23 mouse cellular contexts compared by ENCODE assay signal in the genomic region with DNA sequence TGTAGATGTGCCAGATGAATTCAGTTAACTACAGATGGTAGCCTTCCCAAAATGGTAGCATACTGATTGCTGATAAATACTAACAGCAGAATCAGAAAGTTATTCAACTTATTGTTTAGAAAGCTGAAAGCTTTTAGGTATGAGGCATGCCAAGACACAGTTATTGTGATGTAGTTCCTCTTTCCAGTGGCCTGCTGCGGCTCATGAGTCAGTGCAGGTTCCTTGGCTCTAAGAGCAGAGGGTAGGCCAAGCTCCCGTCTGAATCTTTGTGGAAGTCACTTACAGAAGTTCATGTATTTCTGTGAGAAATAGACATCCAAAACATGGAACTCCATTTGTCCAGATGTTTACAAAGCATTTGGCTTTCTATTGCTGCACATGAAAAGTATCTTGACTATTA. TPM values are rescaled to one million over a fixed set of nuclear protein-coding genes. Genes with fewer than 3 reads are reported as not detected.
A peak's percentile ranks its signal among the peaks of the same experiment; 100 is the strongest.
DNase-seq lines count a peak whose midpoint lies in the region; ATAC-seq and TF ChIP-seq lines count a peak whose summit lies in the region.
"Had no signal": no experiment of that assay in that cellular context is flagged by ENCODE, and none has a peak within 500 bp of the region (broad histone marks: within the 10 kb centered on the region; RNA-seq: fewer than 3 reads in every experiment).

No protein-coding gene starts in this region.

- no peaks in the 10 kb centered on the region for H3K27me3 ChIP-seq in CH12.LX (replicated peaks)
- H3K27me3 ChIP-seq in splenic B cell, adult 2 months (ENCODE audit: control insufficient read depth, insufficient read depth, low read length, poor library complexity, severe bottlenecking): no peaks in the 10 kb centered on the region
- H3K27me3 ChIP-seq in midbrain, embryonic 16.5 days (ENCODE audit: control insufficient read depth, insufficient read depth, low read depth, low read length): no peaks in the 10 kb centered on the region
- H3K27me3 ChIP-seq: forebrain, embryonic 13.5 days; intestine, embryonic 15.5 days had no signal

- no peak for TF ChIP-seq POLR2A in CH12.LX (IDR thresholded peaks at IDR 0.05; ENCODE audit: low read depth, low read length)

- no peak overlapping the region for H3K4me3 ChIP-seq in CH12.LX (replicated peaks in 1 of 3; ENCODE audit: low read depth in 2 of 3, low read length in 2 of 3, poor library complexity in 1 of 3)
- no peak overlapping the region for H3K4me3 ChIP-seq in midbrain, embryonic 16.5 days (ENCODE audit: low read depth, low read length)
- H3K4me3 ChIP-seq: forebrain, embryonic 10.5 days; forebrain, embryonic 13.5 days; intestine, embryonic 15.5 days had no signal

- H3K4me2 ChIP-seq in CH12.LX (ENCODE audit: insufficient read depth, low read depth, poor library complexity, severe bottlenecking): no peak overlapping the region
- no peak overlapping the region for H3K4me2 ChIP-seq in midbrain, embryonic 16.5 days (ENCODE audit: low read length)
- H3K4me2 ChIP-seq: forebrain, embryonic 13.5 days; heart, embryonic 11.5 days; hindbrain, embryonic 14.5 days; intestine, embryonic 15.5 days had no signal

- no peak overlapping the region for H3K27ac ChIP-seq in CH12.LX (ENCODE audit: insufficient read depth, low read depth)
- no peak overlapping the region for H3K27ac ChIP-seq in midbrain, embryonic 16.5 days (ENCODE audit: low read length)
- H3K27ac ChIP-seq: forebrain, embryonic 10.5 days; forebrain, embryonic 13.5 days; hindbrain, embryonic 14.5 days; intestine, embryonic 15.5 days had no signal

- no peaks in the 10 kb centered on the region for H3K79me2 ChIP-seq in CH12.LX (replicated peaks; ENCODE audit: control insufficient read depth, extremely low read depth, insufficient read depth, poor library complexity, severe bottlenecking)

- 96% methylated on average over 2 of the region's 2 CpGs for WGBS in midbrain, embryonic 16.5 days

- in situ Hi-C loops in CH12.LX (cut with MboI; ENCODE audit: low pct_ligation_motif_present, low pct_unique_long_range_greater_than_20kb, low sequenced_read_pairs): loop anchor here (25.0 kb wide), 1 partner anchor 425 kb away; no protein-coding TSS in a partner anchor

- DNase-seq in CH12.LX (ENCODE audit: extremely low read depth): peak; percentile 52
- peak; percentile 34 for DNase-seq in MEL-GATA-1-ER (ENCODE audit: extremely low read depth, low read depth)
- peak; percentile 16 for DNase-seq in splenic B cell, adult 2 months (ENCODE audit: low read depth, low spot score)
- DNase-seq in thymus, postnatal 4 days: no peak
- DNase-seq: adrenal gland, adult 8-10 months; adrenal gland, postnatal 25 days; cerebellum, adult 11-12 months; cerebellum, adult 8-10 months; cerebellum, postnatal 10 days; cerebellum, postnatal 36 days; gastrocnemius, postnatal 25 days; heart, postnatal 36 days; kidney, adult 11 months had no signal

- no peak for TF ChIP-seq RAD21 in CH12.LX (IDR thresholded peaks at IDR 0.05; ENCODE audit: low read depth, low read length)

- no peak for TF ChIP-seq EP300 in CH12.LX (IDR thresholded peaks at IDR 0.05; ENCODE audit: low read length)

- H3K4me1 ChIP-seq in CH12.LX (ENCODE audit: control insufficient read depth in 1 of 2, insufficient read depth in 2 of 2): peaks cover 0 to 24% of the 10 kb centered on the region in 2 experiments; a peak in 2 of 4 replicates
- H3K4me1 ChIP-seq in midbrain, embryonic 16.5 days (ENCODE audit: control insufficient read depth, insufficient read depth, low read length): no peaks in the 10 kb centered on the region
- H3K4me1 ChIP-seq: forebrain, embryonic 10.5 days; intestine, embryonic 15.5 days had no signal

- H3K9me3 ChIP-seq in CH12.LX (replicated peaks; ENCODE audit: low read length): no peaks in the 10 kb centered on the region
- H3K9me3 ChIP-seq in midbrain, embryonic 16.5 days (replicated peaks; ENCODE audit: control insufficient read depth, low read length, poor library complexity, severe bottlenecking): no peaks in the 10 kb centered on the region
- H3K9me3 ChIP-seq: forebrain, embryonic 10.5 days; forebrain, embryonic 13.5 days; G1E; intestine, embryonic 15.5 days had no signal

- peak; percentile 79 to 82 for ATAC-seq in hematopoietic stem cell, adult 5-6 weeks (replicated peaks in 1 of 2; ENCODE audit: insufficient read depth in 1 of 2, low FRiP score in 2 of 2, low TSS enrichment in 1 of 2, low read depth in 1 of 2, poor library complexity in 2 of 2, severe bottlenecking in 2 of 2)
- ATAC-seq in inflammation-experienced regulatory T-cells, adult 6 months: no peak
- no peak for ATAC-seq in midbrain, embryonic 16.5 days
- ATAC-seq: activated CD4-positive, CD25-positive, alpha-beta regulatory T cell, adult 4 months; forebrain, embryonic 13.5 days; intestine, embryonic 15.5 days had no signal

- dilution Hi-C loops in CH12.LX (cut with MboI; ENCODE audit: extremely low pct_ligation_motif_present, extremely low pct_unique_long_range_greater_than_20kb, low sequenced_read_pairs): no loop called here

- H3K9ac ChIP-seq in CH12.LX (ENCODE audit: insufficient read depth, low read depth): no peak overlapping the region
- H3K9ac ChIP-seq in midbrain, embryonic 16.5 days (ENCODE audit: low read depth, low read length): no peak overlapping the region
- H3K9ac ChIP-seq: forebrain, embryonic 13.5 days; hindbrain, embryonic 14.5 days; intestine, embryonic 15.5 days had no signal

- H3K36me3 ChIP-seq in CH12.LX (replicated peaks in 1 of 2; ENCODE audit: control insufficient read depth in 1 of 2, insufficient read depth in 1 of 2, low read length in 1 of 2): peaks cover 16 to 47% of the 10 kb centered on the region in 2 experiments
- H3K36me3 ChIP-seq in splenic B cell, adult 2 months (ENCODE audit: control insufficient read depth, insufficient read depth, low read length, poor library complexity, severe bottlenecking): peaks cover 3% of the 10 kb centered on the region; the same call in 1 of the 2 replicates
- 0 out of 2 replicates have a peak, but pooled peaks cover 4% of the 10 kb centered on the region for H3K36me3 ChIP-seq in midbrain, embryonic 16.5 days (ENCODE audit: control insufficient read depth, insufficient read depth, low read length)

- TF ChIP-seq CTCF in CH12.LX (conservative IDR thresholded peaks at IDR 0.05 in 1 of 2, IDR thresholded peaks at IDR 0.05 in 1 of 2; ENCODE audit: low read depth in 2 of 2, low read length in 2 of 2): no peak

TF ChIP-seq in CH12.LX, 34 proteins besides CTCF, POLR2A, EP300 and RAD21:
- TF ChIP-seq NRF1 (IDR thresholded peaks at IDR 0.05; ENCODE audit: low read depth, low read length): no peak

RNA-seq across cellular contexts. Expression of gene Phtf1, which starts 44.1 kb away (rescaled TPM):
- total RNA-seq in CH12.LX (2012; rRNA removed) (21.2 and 27.3 TPM in 2 replicates), CH12.LX (2014; rRNA removed) (37.1 and 42.0 TPM in 2 replicates)
- 41.2 and 42.4 TPM in 2 replicates for polyA plus RNA-seq in CH12.LX (2012; ENCODE audit: insufficient read length, low read depth)
- total RNA-seq in hematopoietic stem cell, adult 5-6 weeks (2017): 39.2 and 42.7 TPM in 2 replicates
- polyA plus RNA-seq in inflammation-experienced regulatory T-cells, adult 6 months (2017; shearing (Covaris generic)): 10 to 100 TPM; 10.1 to 13.8 (median 11.9) TPM
- polyA plus RNA-seq in midbrain, embryonic 16.5 days (2015; fragmentation: Nextera tagmentation; extraction: Ambion mirVana): 21.2 and 21.9 TPM in 2 replicates

Comparison
In these comparisons a context has a peak if more than half of its experiments do, and no peak if none do; other contexts are left out.
1. ATAC-seq: peak in hematopoietic stem cell, adult 5-6 weeks (2 of 2); none in inflammation-experienced regulatory T-cells, adult 6 months (single experiment) and midbrain, embryonic 16.5 days (single experiment).